Mouse (Mus musculus) layer of hippocampus, adult 9-10 months (tissue): ENCODE data around the gene Kcnj9.

Source experiments
- DNase-seq: peaks from one replicate; pipeline ENCODE4 v3.0.0; 2022; ENCODE audit warnings: low spot score

Gene Kcnj9

GRCm38 (mm10) chr1:172312768-172313561 lies 16.2 kb downstream of the Kcnj9 start:
- no peak for DNase-seq

GRCm38 (mm10) chr1:172311921-172312767 lies 17.0 kb downstream of the Kcnj9 start:
- DNase-seq: no peak

- no peak for DNase-seq
Measured at GRCm38 (mm10) chr1:172311248-172311906, 17.7 kb downstream of the Kcnj9 start.

- peak; percentile 97 for DNase-seq
Measured at GRCm38 (mm10) chr1:172309699-172310398, 19.3 kb downstream of the Kcnj9 start.

GRCm38 (mm10) chr1:172308409-172308808 lies 20.7 kb downstream of the Kcnj9 start:
- DNase-seq: no peak

GRCm38 (mm10) chr1:172307936-172308335 lies 21.2 kb downstream of the Kcnj9 start:
- DNase-seq: no peak

- DNase-seq: no peak
Measured at GRCm38 (mm10) chr1:172306885-172307284, 22.2 kb downstream of the Kcnj9 start.

- no peak for DNase-seq
Measured at GRCm38 (mm10) chr1:172306196-172306595, 22.9 kb downstream of the Kcnj9 start.

- no peak for DNase-seq
Measured at GRCm38 (mm10) chr1:172305635-172306034, 23.5 kb downstream of the Kcnj9 start.

GRCm38 (mm10) chr1:172305153-172305552 lies 24.0 kb downstream of the Kcnj9 start:
- no peak for DNase-seq

GRCm38 (mm10) chr1:172304443-172304842 lies 24.7 kb downstream of the Kcnj9 start:
- DNase-seq: no peak

GRCm38 (mm10) chr1:172302851-172303250 lies 26.3 kb downstream of the Kcnj9 start:
- DNase-seq: no peak

GRCm38 (mm10) chr1:172302311-172302710 lies 26.8 kb downstream of the Kcnj9 start:
- DNase-seq: no peak

GRCm38 (mm10) chr1:172301180-172301579 lies 27.9 kb downstream of the Kcnj9 start:
- no peak for DNase-seq

- no peak for DNase-seq
Measured at GRCm38 (mm10) chr1:172300247-172300646, 28.9 kb downstream of the Kcnj9 start.

GRCm38 (mm10) chr1:172299528-172299927 lies 29.6 kb downstream of the Kcnj9 start:
- DNase-seq: no peak

- DNase-seq: no peak
Measured at GRCm38 (mm10) chr1:172297611-172298537, 31.2 kb downstream of the Kcnj9 start, which contains the start of gene Atp1a2. Gene Atp1a2, minus strand, starts transcription at chr1:172298064.

- DNase-seq: no peak
Measured at GRCm38 (mm10) chr1:172296816-172297510, 32.2 kb downstream of the Kcnj9 start.

- DNase-seq: no peak
Measured at GRCm38 (mm10) chr1:172295751-172296197, 33.3 kb downstream of the Kcnj9 start.

- DNase-seq: no peak
Measured at GRCm38 (mm10) chr1:172293449-172293848, 35.7 kb downstream of the Kcnj9 start.
